Mouse (Mus musculus) embryo, embryonic 10.5 days (tissue): ENCODE measurements around the gene Dock2.
"Not testable (repeated sequence)": the region's sequence is repeated elsewhere in the genome, so short reads cannot be mapped to it uniquely, and the experiment has no call there.

ENCODE experiments used
- DNase-seq: peaks from one replicate; pipeline ENCODE4 v3.0.0-alpha.2; 2015; ENCODE audit warnings: low spot score

The Dock2 gene

GRCm38 (mm10) chr11:34290265-34290664 lies 493.4 kb downstream of the Dock2 start:
- DNase-seq: peak; percentile 38

GRCm38 (mm10) chr11:34284124-34284808 lies 499.4 kb downstream of the Dock2 start:
- DNase-seq: peak; percentile 62

- DNase-seq: no peak
Observed at GRCm38 (mm10) chr11:34277047-34277445, 506.6 kb downstream of the Dock2 start.

GRCm38 (mm10) chr11:34276363-34277046 lies 507.2 kb downstream of the Dock2 start:
- DNase-seq: peak; percentile 23

- DNase-seq: peak; percentile 61
Observed at GRCm38 (mm10) chr11:34275941-34276340, 507.8 kb downstream of the Dock2 start.

GRCm38 (mm10) chr11:34272016-34272415 lies 511.7 kb downstream of the Dock2 start:
- peak; percentile 26 for DNase-seq

GRCm38 (mm10) chr11:34264099-34264498 lies 519.6 kb downstream of the Dock2 start:
- no peak for DNase-seq

- DNase-seq: no peak
Observed at GRCm38 (mm10) chr11:34258849-34259469, 524.7 kb downstream of the Dock2 start.

GRCm38 (mm10) chr11:34257548-34258189 lies 526.0 kb downstream of the Dock2 start:
- no peak for DNase-seq

- DNase-seq: no peak
Observed at GRCm38 (mm10) chr11:34242979-34243378, 540.7 kb downstream of the Dock2 start.

- no peak for DNase-seq
Observed at GRCm38 (mm10) chr11:34240252-34240651, 543.4 kb downstream of the Dock2 start.

- no peak for DNase-seq
Observed at GRCm38 (mm10) chr11:34239691-34240090, 544.0 kb downstream of the Dock2 start.

- no peak for DNase-seq
Observed at GRCm38 (mm10) chr11:34236885-34237284, 546.8 kb downstream of the Dock2 start.

- peak; percentile 79 for DNase-seq
Observed at GRCm38 (mm10) chr11:34236091-34236759, 547.5 kb downstream of the Dock2 start.

GRCm38 (mm10) chr11:34228758-34229364 lies 554.8 kb downstream of the Dock2 start:
- peak; percentile 90 for DNase-seq

- DNase-seq: peak; percentile 15
Observed at GRCm38 (mm10) chr11:34227180-34227579, 556.5 kb downstream of the Dock2 start.

GRCm38 (mm10) chr11:34220596-34220995 lies 563.1 kb downstream of the Dock2 start:
- not testable (repeated sequence) for DNase-seq

GRCm38 (mm10) chr11:34212853-34213252 lies 570.8 kb downstream of the Dock2 start:
- DNase-seq: peak; percentile 88

- no peak for DNase-seq
Observed at GRCm38 (mm10) chr11:34207989-34208388, 575.7 kb downstream of the Dock2 start, which contains the start of gene Foxi1. Gene Foxi1 (minus strand): TSS chr11:34208089.

- DNase-seq: no peak
Observed at GRCm38 (mm10) chr11:34202769-34203168, 580.9 kb downstream of the Dock2 start.

GRCm38 (mm10) chr11:34195142-34195541 lies 588.5 kb downstream of the Dock2 start:
- DNase-seq: no peak
